Mouse (Mus musculus) liver, embryonic 16.5 days (tissue): ENCODE results near the gene Ola1. TPM values are rescaled to one million over a fixed set of nuclear protein-coding genes. Genes with fewer than 3 reads are reported as not detected.
A peak's percentile ranks its signal among the peaks of the same experiment; 100 is the strongest.

Experiments used
- ATAC-seq: fragments of 200-750 bp; cut with Nextera tagmentation; 2 replicates; pipeline ENCODE4 v1.8.0; 2017; ENCODE audit warnings: low read depth, mild to moderate bottlenecking, moderate number of reproducible peaks, moderate library complexity
- H3K27ac ChIP-seq: fragments of 300-500 bp; sonication (generic); 2 replicates; pipeline ENCODE4 v1.5.1; 2014; ENCODE audit warnings: mild to moderate bottlenecking, low read length
- H3K27me3 ChIP-seq: fragments of 300-500 bp; sonication (generic); 2 replicates; pipeline ENCODE4 v1.6.1; 2014; ENCODE audit warnings: low read depth, low read length, mixed read lengths; ENCODE audit not compliant: control insufficient read depth, insufficient read depth
- H3K36me3 ChIP-seq: fragments of 300-500 bp; sonication (generic); 2 replicates; pipeline ENCODE4 v1.6.1; 2014; ENCODE audit warnings: mild to moderate bottlenecking; ENCODE audit not compliant: control insufficient read depth, insufficient read depth
- H3K4me1 ChIP-seq: fragments of 300-500 bp; sonication (generic); 2 replicates; pipeline ENCODE4 v1.6.1; 2014; ENCODE audit warnings: low read depth, low read length, mixed read lengths; ENCODE audit not compliant: control insufficient read depth
- H3K4me2 ChIP-seq: fragments of 300-500 bp; sonication (generic); 2 replicates; pipeline ENCODE4 v1.6.1; 2014; ENCODE audit warnings: low read depth, low read length, mixed read lengths
- H3K4me3 ChIP-seq: fragments of 300-500 bp; sonication (generic); 2 replicates; pipeline ENCODE4 v1.5.1; 2014; ENCODE audit warnings: low read depth, mild to moderate bottlenecking, low read length
- H3K9ac ChIP-seq: fragments of 300-500 bp; sonication (generic); 2 replicates; pipeline ENCODE4 v1.6.1; 2014; ENCODE audit warnings: low read depth, low read length
- H3K9me3 ChIP-seq: fragments of 300-500 bp; sonication (generic); replicated peaks from 2 replicates; pipeline ENCODE4 v1.6.1; 2016; ENCODE audit warnings: low read length; ENCODE audit not compliant: control insufficient read depth
- WGBS: fragments of 180-500 bp; shearing (Covaris S2); extraction: QIAGEN DNeasy Blood & Tissue Kit; methylation state at CpG from one replicate; pipeline ENCODE4 v1.1.7; 2014; ENCODE audit not compliant: insufficient replicate concordance; 5-methylcytosine and 5-hydroxymethylcytosine counted together
- polyA plus RNA-seq: library from polyadenylated mRNA; unstranded; fragments of >200 nt; fragmentation: Nextera tagmentation; extraction: Ambion mirVana; gene quantifications from 2 replicates; pipeline ENCODE4 v1.2.1, GENCODE M21; 2015

The Ola1 gene
- polyA plus RNA-seq, 1 experiment from 2014 or later = 29.7 TPM

DNA sequence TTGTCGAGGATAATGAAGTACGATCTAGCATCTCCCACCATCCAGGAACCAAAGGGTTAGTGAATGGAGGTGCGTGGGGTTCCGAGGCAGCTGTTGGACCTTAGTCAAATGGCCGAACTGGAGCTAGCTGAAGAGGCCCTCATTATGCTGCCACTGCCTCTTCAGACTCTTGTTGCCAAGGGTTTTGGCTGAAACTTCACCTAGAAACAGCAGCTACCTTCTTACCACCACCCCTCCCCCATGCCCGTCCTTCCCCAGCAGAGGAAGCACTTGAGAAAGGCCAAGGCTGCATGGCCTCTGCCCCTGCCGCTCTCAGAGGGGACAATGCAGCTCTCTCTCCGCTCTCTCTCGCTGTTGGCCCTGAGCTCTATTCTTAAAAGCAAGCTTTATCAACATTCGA, 136.2 kb downstream of the Ola1 start:
- Histone ChIP-seq H3K4me2 (no peak overlapping the region), H3K27ac (no peak overlapping the region), H3K9ac (no peak overlapping the region), H3K9me3 (no peaks in the 10 kb centered on the region), H3K4me3 (no peak overlapping the region), H3K36me3 (no peaks in the 10 kb centered on the region), H3K4me1 (no peaks in the 10 kb centered on the region), H3K27me3 (peaks cover 3% of the 10 kb centered on the region; the same call in 1 of the 2 replicates)
- ATAC-seq = no peak
- WGBS = 75% methylated on average over 10 of the region's 10 CpGs

DNA sequence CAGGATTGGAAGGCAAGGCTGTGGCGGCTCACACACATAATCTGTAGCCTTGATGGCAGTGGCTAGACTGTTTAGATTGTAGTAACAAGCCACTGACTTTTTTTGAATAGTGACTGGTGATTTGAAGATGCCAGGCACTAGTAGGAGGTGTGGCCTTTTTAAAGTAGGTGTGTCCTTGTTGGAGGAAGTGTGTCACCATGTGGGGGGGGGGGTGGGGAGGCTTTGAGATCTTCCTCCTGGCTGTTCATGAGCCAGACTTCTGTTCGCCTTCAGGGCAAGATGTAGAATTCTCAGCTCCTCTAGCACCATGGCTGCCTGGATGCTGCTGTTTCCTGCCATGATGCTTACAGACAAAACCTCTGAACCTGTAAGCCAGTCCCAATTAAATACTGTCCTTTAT, 136.9 kb downstream of the Ola1 start:
- no peak overlapping the region for H3K4me2 ChIP-seq
- 68% methylated on average over 2 of the region's 2 CpGs for WGBS
- no peaks in the 10 kb centered on the region for H3K9me3 ChIP-seq
- no peak for ATAC-seq
- H3K27me3 ChIP-seq = peaks cover 3% of the 10 kb centered on the region; the same call in 1 of the 2 replicates
- H3K4me1 ChIP-seq = no peaks in the 10 kb centered on the region
- H3K4me3 ChIP-seq = no peak overlapping the region
- H3K36me3 ChIP-seq = no peaks in the 10 kb centered on the region
- no peak overlapping the region for H3K27ac ChIP-seq
- H3K9ac ChIP-seq = no peak overlapping the region

DNA sequence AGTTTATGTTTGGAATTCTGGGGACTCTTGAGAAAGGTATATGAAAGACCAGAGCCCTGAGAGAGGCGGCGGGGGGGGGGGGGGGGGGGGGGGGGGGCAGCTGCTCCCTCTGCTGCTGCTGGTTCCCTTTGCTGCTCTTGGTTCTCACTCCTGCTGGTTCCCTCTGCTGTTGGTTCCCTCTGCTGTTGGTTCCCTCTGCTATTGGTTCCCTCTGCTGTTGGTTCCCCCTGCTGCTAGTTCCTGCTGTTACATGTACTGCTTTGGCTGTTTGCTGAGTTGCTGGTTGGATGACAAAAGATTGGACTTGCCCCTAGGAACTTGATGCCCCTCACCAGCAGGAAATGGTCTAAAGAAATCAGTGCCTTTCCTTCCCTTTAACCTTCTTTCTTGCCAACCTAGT, 138.6 kb downstream of the Ola1 start:
- H3K4me2 ChIP-seq = no peak overlapping the region
- H3K27ac ChIP-seq = no peak overlapping the region
- H3K36me3 ChIP-seq = no peaks in the 10 kb centered on the region
- H3K9ac ChIP-seq = no peak overlapping the region
- H3K4me3 ChIP-seq = no peak overlapping the region
- no CpG with 5 or more reads among the region's 2 CpGs for WGBS
- H3K4me1 ChIP-seq = no peaks in the 10 kb centered on the region
- peaks cover 3% of the 10 kb centered on the region; the same call in 1 of the 2 replicates for H3K9me3 ChIP-seq
- H3K27me3 ChIP-seq = peaks cover 3% of the 10 kb centered on the region; the same call in 1 of the 2 replicates
- ATAC-seq = no peak

DNA sequence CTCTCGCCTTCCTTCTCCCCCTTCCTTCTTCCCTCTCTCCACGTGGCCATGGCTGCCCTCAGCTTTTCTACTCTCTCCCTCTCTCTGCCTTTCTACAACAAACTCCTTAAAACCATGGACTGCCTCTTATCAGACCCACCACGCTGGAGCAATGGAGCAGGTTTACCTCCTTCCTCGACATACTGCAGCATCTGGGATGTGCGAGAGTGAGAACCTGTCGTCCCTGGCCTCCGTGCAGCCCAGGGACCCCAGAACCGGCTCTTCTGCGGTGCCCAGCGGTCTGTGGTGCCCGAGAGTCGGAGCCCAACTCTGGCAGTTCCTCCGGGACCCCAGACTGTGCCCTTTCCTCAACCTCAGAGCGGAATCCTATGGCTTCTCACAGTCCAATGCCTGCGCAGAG, 139.4 kb downstream of the Ola1 start:
- H3K9me3 ChIP-seq = peaks cover 3% of the 10 kb centered on the region; the same call in 1 of the 2 replicates
- no peak overlapping the region for H3K4me2 ChIP-seq
- no peaks in the 10 kb centered on the region for H3K4me1 ChIP-seq
- H3K4me3 ChIP-seq = no peak overlapping the region
- H3K27ac ChIP-seq = no peak overlapping the region
- H3K36me3 ChIP-seq = no peaks in the 10 kb centered on the region
- peaks cover 3% of the 10 kb centered on the region; the same call in 1 of the 2 replicates for H3K27me3 ChIP-seq
- 67% methylated on average over 15 of the region's 15 CpGs for WGBS
- H3K9ac ChIP-seq = no peak overlapping the region
- ATAC-seq = no peak

DNA sequence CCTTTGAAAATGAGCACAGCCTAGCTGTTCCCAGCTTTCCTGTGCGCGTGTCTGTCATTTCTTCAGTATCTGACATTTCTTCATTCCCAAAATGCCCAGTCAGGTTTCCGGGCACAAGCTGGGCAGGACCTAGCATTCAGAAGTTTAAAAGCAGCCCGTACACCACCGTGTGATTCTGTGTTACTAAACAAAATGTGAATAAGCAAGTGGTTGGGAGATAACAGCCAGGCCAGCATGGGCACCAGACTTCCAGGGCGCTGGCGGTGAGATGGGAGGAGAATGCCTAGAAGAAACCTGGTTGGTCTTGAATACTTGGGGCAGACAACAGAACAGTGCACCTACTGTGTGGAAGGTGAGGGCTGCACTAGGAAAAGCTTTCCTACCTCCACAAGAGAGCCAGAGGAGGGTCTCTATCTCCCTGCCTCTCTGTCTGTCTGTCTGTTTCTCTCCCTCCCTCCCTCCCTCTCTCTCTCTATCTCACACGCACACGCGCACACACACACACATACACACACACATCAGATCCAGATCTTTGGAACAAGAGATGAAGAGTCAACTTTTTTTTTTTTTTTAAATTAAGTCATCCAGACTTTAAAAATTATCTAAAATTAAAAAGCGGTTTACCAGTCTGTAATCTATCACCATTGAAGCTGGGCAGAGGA, 144.8 kb downstream of the Ola1 start:
- Histone ChIP-seq H3K9ac (no peak overlapping the region), H3K4me1 (peaks cover 4% of the 10 kb centered on the region), H3K4me2 (no peak overlapping the region), H3K4me3 (no peak overlapping the region), H3K27ac (no peak overlapping the region), H3K9me3 (peaks cover 3% of the 10 kb centered on the region; the same call in 1 of the 2 replicates), H3K36me3 (no peaks in the 10 kb centered on the region), H3K27me3 (no peaks in the 10 kb centered on the region; the same call in 1 of the 2 replicates)
- WGBS = 63% methylated on average over 11 of the region's 11 CpGs
- peak; percentile 66 for ATAC-seq

DNA sequence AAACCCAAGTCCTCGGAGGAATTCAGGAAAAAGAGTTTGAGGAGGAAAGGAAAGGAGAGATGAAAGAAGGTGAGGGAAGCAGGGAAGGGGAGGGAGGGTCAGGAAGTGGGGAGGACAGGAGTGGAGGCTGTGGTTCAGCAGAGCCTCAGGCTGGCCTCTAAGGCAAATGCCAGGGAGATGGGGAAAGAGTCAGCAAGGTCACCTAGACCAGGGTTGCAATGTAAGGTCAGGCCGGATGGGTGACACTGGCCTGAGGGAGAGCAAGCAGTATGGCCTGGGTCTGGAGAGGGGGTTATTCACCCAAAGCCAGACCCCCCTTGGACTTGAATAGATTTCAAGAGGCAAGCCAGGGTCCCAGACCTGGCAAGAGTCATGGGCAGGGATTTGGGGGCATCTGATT, 147.5 kb downstream of the Ola1 start:
- Histone ChIP-seq H3K4me1 (peaks cover 14% of the 10 kb centered on the region), H3K27me3 (no peaks in the 10 kb centered on the region), H3K9ac (no peak overlapping the region), H3K36me3 (no peaks in the 10 kb centered on the region), H3K4me2 (no peak overlapping the region), H3K9me3 (peaks cover under 1% of the 10 kb centered on the region; the same call in 1 of the 2 replicates), H3K27ac (no peak overlapping the region), H3K4me3 (no peak overlapping the region)
- WGBS = 65% methylated on average over 2 of the region's 2 CpGs
- no peak for ATAC-seq

DNA sequence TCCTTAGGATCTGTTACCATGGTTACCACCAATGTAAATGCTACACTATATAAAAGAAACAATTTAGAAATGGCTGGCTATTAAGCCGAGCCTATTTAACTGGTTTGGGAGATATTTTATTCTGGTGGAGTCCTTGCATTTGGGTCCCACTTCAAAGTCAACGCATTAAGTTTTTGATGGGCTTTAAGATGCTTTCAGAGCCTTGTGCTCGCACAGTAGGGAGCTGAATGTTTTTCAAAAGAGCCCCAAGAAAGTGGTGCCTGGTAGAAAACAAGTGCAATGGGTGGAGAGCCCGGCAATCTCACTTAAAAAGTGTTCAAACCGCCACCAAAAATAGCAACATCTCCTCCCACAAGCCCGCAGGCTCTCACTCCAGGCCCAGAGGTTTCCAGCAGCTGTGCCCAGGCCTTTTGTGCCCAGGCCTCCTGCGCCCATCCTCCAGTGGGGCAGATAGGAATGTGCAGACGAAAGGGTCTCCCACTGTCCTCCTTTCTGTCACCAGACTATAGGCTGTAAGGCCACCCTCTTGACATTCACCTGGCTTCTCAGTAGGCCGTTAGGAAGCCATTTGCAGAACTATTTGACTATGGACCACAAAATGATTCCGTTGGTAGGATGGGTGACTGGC, 148.2 kb downstream of the Ola1 start:
- 44% methylated on average over 10 of the region's 10 CpGs for WGBS
- Histone ChIP-seq H3K4me3 (no peak overlapping the region), H3K4me1 (peaks cover 14% of the 10 kb centered on the region), H3K27me3 (no peaks in the 10 kb centered on the region), H3K27ac (no peak overlapping the region), H3K9ac (no peak overlapping the region), H3K36me3 (no peaks in the 10 kb centered on the region), H3K9me3 (no peaks in the 10 kb centered on the region), H3K4me2 (no peak overlapping the region)
- no peak for ATAC-seq

DNA sequence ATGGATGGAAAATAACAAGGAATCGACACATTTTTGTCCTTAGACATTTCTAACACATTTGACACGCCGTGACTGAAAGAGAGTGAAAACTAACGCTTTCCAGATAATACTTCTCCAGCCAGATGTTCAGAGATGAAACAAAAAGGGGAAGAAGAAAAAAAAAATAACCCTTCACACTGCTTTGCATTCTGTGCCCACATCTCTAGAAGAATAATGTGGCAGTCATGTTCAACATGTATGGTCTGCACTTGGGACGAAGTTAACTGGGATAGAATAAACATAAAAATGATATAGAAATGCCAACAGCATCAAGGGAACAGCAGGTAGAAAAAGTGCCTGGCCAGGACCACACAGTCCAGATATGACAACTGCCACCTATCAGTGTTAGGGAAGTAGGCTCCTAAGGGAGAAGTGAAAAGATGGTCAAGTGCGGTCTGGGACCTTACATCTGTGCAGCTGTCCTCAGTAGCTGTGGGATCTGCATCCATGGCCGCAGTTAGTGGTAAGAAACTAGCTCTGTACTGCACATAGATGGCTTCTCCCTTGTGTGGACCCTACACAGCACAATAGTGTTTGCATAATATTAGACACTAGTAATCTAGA, 149.4 kb downstream of the Ola1 start:
- H3K9ac ChIP-seq = no peak overlapping the region
- H3K27ac ChIP-seq = no peak overlapping the region
- 53% methylated on average over 7 of the region's 7 CpGs for WGBS
- no peaks in the 10 kb centered on the region for H3K9me3 ChIP-seq
- H3K36me3 ChIP-seq = no peaks in the 10 kb centered on the region
- H3K4me1 ChIP-seq = peaks cover 14% of the 10 kb centered on the region
- H3K4me3 ChIP-seq = no peak overlapping the region
- H3K4me2 ChIP-seq = no peak overlapping the region
- no peak for ATAC-seq
- no peaks in the 10 kb centered on the region for H3K27me3 ChIP-seq
